Mouse (Mus musculus) adrenal gland, postnatal 4 days (tissue): Measurements from ENCODE around the gene Gm28043. TPM values are rescaled to one million over a fixed set of nuclear protein-coding genes. Genes with fewer than 3 reads are reported as not detected.

Experiments
- microRNA-seq: library from miRNA; unstranded; fragments of <30 nt; microRNA quantifications from one replicate; pipeline ENCODE4 v1.2.0, GENCODE M21; 2021
- total RNA-seq, 2 experiments: library from RNA; stranded (reverse); gene quantifications; 2 replicates each; pipeline ENCODE4 v1.2.3; 2021

Gm28043 gene
- total RNA-seq, 2 experiments from 2014 or later = 6.3 to 7.8 TPM

Small RNA genes lying within 50 kb of the gene (microRNA-seq; reads per million reads assigned to microRNA genes)
- not detected for gene Mir7667

Other genes starting within 250 kb of the Gm28043 start
- 10 to 100 TPM; 53.4 to 65.5 TPM for gene Pim1, start 124.1 kb upstream of the Gm28043 start, total RNA-seq
- gene Gm17657, start 65.2 kb upstream of the Gm28043 start, total RNA-seq = not detected
- gene Tbc1d22b, start 65.1 kb upstream of the Gm28043 start, total RNA-seq = 10 to 100 TPM; 27.3 to 29.0 TPM
- under 1 TPM in 1 of 2 experiments, not detected in 1; 0.50 TPM for gene Tmem217, start 62.5 kb upstream of the Gm28043 start, total RNA-seq
- gene Rnf8, start 86 bp upstream of the Gm28043 start, total RNA-seq = 10 to 100 TPM; 88.9 to 93.3 TPM
- 100 to 1,000 TPM in 1 of 2 experiments, 10 to 100 TPM in 1; 99.2 to 101 TPM for gene Cmtr1, start 45.7 kb downstream of the Gm28043 start, total RNA-seq
- gene Ccdc167, start 102.2 kb downstream of the Gm28043 start, total RNA-seq = 10 to 100 TPM; 18.2 to 19.3 TPM